Mouse (Mus musculus) hindbrain, embryonic 10.5 days (tissue): ENCODE data around the gene Mrpl53. TPM values are rescaled to one million over a fixed set of nuclear protein-coding genes. Genes with fewer than 3 reads are reported as not detected.
A peak's percentile ranks its signal among the peaks of the same experiment; 100 is the strongest.

ENCODE experiments used
- DNase-seq: peaks from one replicate; pipeline ENCODE4 v3.0.0-alpha.2; 2017; ENCODE audit warnings: low spot score
- H3K27ac ChIP-seq: fragments of 300-500 bp; sonication (generic); 2 replicates; pipeline ENCODE4 v1.5.1; 2016; ENCODE audit warnings: mild to moderate bottlenecking, moderate library complexity
- H3K27me3 ChIP-seq: fragments of 300-500 bp; sonication (generic); 2 replicates; pipeline ENCODE4 v1.6.1; 2016; ENCODE audit warnings: mild to moderate bottlenecking; ENCODE audit not compliant: poor library complexity, insufficient read depth, severe bottlenecking
- H3K36me3 ChIP-seq: fragments of 300-500 bp; sonication (generic); 2 replicates; pipeline ENCODE4 v1.6.1; 2016; ENCODE audit warnings: mild to moderate bottlenecking, moderate library complexity
- H3K4me1 ChIP-seq: fragments of 300-500 bp; sonication (generic); replicated peaks from 2 replicates; pipeline ENCODE4 v1.6.1; 2016; ENCODE audit warnings: mild to moderate bottlenecking
- H3K4me3 ChIP-seq: fragments of 300-500 bp; sonication (generic); 2 replicates; pipeline ENCODE4 v1.5.1; 2016; ENCODE audit warnings: mild to moderate bottlenecking, moderate library complexity
- H3K9me3 ChIP-seq: fragments of 300-500 bp; sonication (generic); 2 replicates; pipeline ENCODE4 v1.6.1; 2016; ENCODE audit warnings: mild to moderate bottlenecking, moderate library complexity
- WGBS: fragments of 180-500 bp; shearing (Covaris S2); methylation state at CpG from one replicate; pipeline ENCODE4 v1.1.7; 2016; 5-methylcytosine and 5-hydroxymethylcytosine counted together
- polyA plus RNA-seq: library from polyadenylated mRNA; unstranded; fragments of >200 nt; fragmentation: Nextera tagmentation; extraction: Ambion mirVana; gene quantifications from 2 replicates; pipeline ENCODE4 v1.2.1, GENCODE M21; 2016

The Mrpl53 gene
- polyA plus RNA-seq, 1 experiment from 2014 or later, result 151 TPM

- H3K27me3 ChIP-seq, result no peaks in the 10 kb centered on the region
- H3K36me3 ChIP-seq, result peaks cover 40% of the 10 kb centered on the region
- peak overlapping the region; percentile 99; the same call in 1 of the 2 replicates for H3K27ac ChIP-seq
- 89% methylated on average over 14 of the region's 14 CpGs for WGBS
- peak overlapping the region; percentile 91 for H3K4me3 ChIP-seq
- H3K9me3 ChIP-seq, result no peaks in the 10 kb centered on the region
- no peak for DNase-seq
- H3K4me1 ChIP-seq, result peaks cover 82% of the 10 kb centered on the region
Observed at GRCm38 (mm10) chr6:83118825-83119733, 10.2 kb downstream of the Mrpl53 start.

GRCm38 (mm10) chr6:83119734-83120051 lies 10.9 kb downstream of the Mrpl53 start:
- DNase-seq, result no peak
- no peaks in the 10 kb centered on the region for H3K9me3 ChIP-seq
- peak overlapping the region; percentile 99 for H3K27ac ChIP-seq
- no peaks in the 10 kb centered on the region for H3K27me3 ChIP-seq
- H3K4me1 ChIP-seq, result peaks cover 83% of the 10 kb centered on the region
- H3K4me3 ChIP-seq, result peak overlapping the region; percentile 91
- peaks cover 40% of the 10 kb centered on the region for H3K36me3 ChIP-seq
- WGBS, result 82% methylated on average over 7 of the region's 7 CpGs

GRCm38 (mm10) chr6:83120930-83121862 lies 12.4 kb downstream of the Mrpl53 start, which contains the start of gene Wbp1:
TSS of gene Wbp1 (minus strand) at chr6:83121559.
- H3K27me3 ChIP-seq, result no peaks in the 10 kb centered on the region
- peaks cover 75% of the 10 kb centered on the region for H3K4me1 ChIP-seq
- no peaks in the 10 kb centered on the region for H3K9me3 ChIP-seq
- peak within 1 kb of the TSS; percentile 99 for H3K27ac ChIP-seq
- WGBS, result under 1% methylated on average over 38 of the region's 38 CpGs
- DNase-seq, result peak; percentile 96
- H3K4me3 ChIP-seq, result peak within 1 kb of the TSS; percentile 91
- peaks cover 40% of the 10 kb centered on the region for H3K36me3 ChIP-seq

- H3K4me3 ChIP-seq, result peak overlapping the region; percentile 91
- 2% methylated on average over 49 of the region's 52 CpGs for WGBS
Observed at GRCm38 (mm10) chr6:83121863-83122710, 13.2 kb downstream of the Mrpl53 start.

GRCm38 (mm10) chr6:83122961-83123360 lies 14.1 kb downstream of the Mrpl53 start:
- WGBS, result 78% methylated on average over 5 of the region's 5 CpGs

More at GRCm38 (mm10) chr6:83121863-83122710, 13.2 kb downstream of the Mrpl53 start:
- H3K9me3 ChIP-seq, result no peaks in the 10 kb centered on the region
- H3K4me1 ChIP-seq, result peaks cover 66% of the 10 kb centered on the region
- no peaks in the 10 kb centered on the region for H3K27me3 ChIP-seq
- H3K36me3 ChIP-seq, result peaks cover 33% of the 10 kb centered on the region
- DNase-seq, result no peak
- H3K27ac ChIP-seq, result peak overlapping the region; percentile 99

GRCm38 (mm10) chr6:83124851-83125312 lies 16.0 kb downstream of the Mrpl53 start:
- DNase-seq, result peak; percentile 93
- Histone ChIP-seq H3K27ac (peak overlapping the region; percentile 93), H3K9me3 (no peaks in the 10 kb centered on the region), H3K27me3 (no peaks in the 10 kb centered on the region), H3K36me3 (peaks cover 5% of the 10 kb centered on the region), H3K4me1 (peaks cover 44% of the 10 kb centered on the region), H3K4me3 (peak overlapping the region; percentile 84)
- under 1% methylated on average over 30 of the region's 30 CpGs for WGBS

More at GRCm38 (mm10) chr6:83122961-83123360, 14.1 kb downstream of the Mrpl53 start:
- no peak for DNase-seq
- peaks cover 24% of the 10 kb centered on the region for H3K36me3 ChIP-seq
- H3K4me3 ChIP-seq, result peak overlapping the region; percentile 91
- H3K27ac ChIP-seq, result peak overlapping the region; percentile 99; the same call in 1 of the 2 replicates
- H3K9me3 ChIP-seq, result no peaks in the 10 kb centered on the region
- peaks cover 58% of the 10 kb centered on the region for H3K4me1 ChIP-seq
- H3K27me3 ChIP-seq, result no peaks in the 10 kb centered on the region

GRCm38 (mm10) chr6:83125331-83125730 lies 16.5 kb downstream of the Mrpl53 start, which contains the start of gene Ino80b:
TSS of gene Ino80b (minus strand) at chr6:83125431.
- peaks cover 4% of the 10 kb centered on the region; the same call in 1 of the 2 replicates for H3K36me3 ChIP-seq
- peaks cover 39% of the 10 kb centered on the region for H3K4me1 ChIP-seq
- DNase-seq, result no peak
- 27% methylated on average over 5 of the region's 5 CpGs for WGBS
- H3K9me3 ChIP-seq, result no peaks in the 10 kb centered on the region
- H3K27ac ChIP-seq, result peak within 1 kb of the TSS; percentile 93
- peak within 1 kb of the TSS; percentile 84 for H3K4me3 ChIP-seq
- no peaks in the 10 kb centered on the region for H3K27me3 ChIP-seq

- 96% methylated on average over 5 of the region's 5 CpGs for WGBS
Observed at GRCm38 (mm10) chr6:83127419-83127818, 18.6 kb downstream of the Mrpl53 start.

GRCm38 (mm10) chr6:83131469-83132034 lies 22.7 kb downstream of the Mrpl53 start:
- Histone ChIP-seq H3K36me3 (no peaks in the 10 kb centered on the region), H3K4me3 (no peak overlapping the region), H3K4me1 (peaks cover 26% of the 10 kb centered on the region), H3K9me3 (no peaks in the 10 kb centered on the region), H3K27me3 (peaks cover 15% of the 10 kb centered on the region), H3K27ac (0 out of 2 replicates have a peak overlapping the region, but pooled peaks have one; percentile 8)
- WGBS, result 80% methylated on average over 6 of the region's 6 CpGs
- DNase-seq, result no peak

More at GRCm38 (mm10) chr6:83127419-83127818, 18.6 kb downstream of the Mrpl53 start:
- no peaks in the 10 kb centered on the region for H3K9me3 ChIP-seq
- DNase-seq, result no peak
- H3K4me3 ChIP-seq, result no peak overlapping the region
- H3K36me3 ChIP-seq, result peaks cover 4% of the 10 kb centered on the region; the same call in 1 of the 2 replicates
- H3K4me1 ChIP-seq, result peaks cover 27% of the 10 kb centered on the region
- no peaks in the 10 kb centered on the region for H3K27me3 ChIP-seq
- H3K27ac ChIP-seq, result no peak overlapping the region

- H3K4me3 ChIP-seq, result no peak overlapping the region
- no peaks in the 10 kb centered on the region for H3K9me3 ChIP-seq
- H3K36me3 ChIP-seq, result no peaks in the 10 kb centered on the region
- H3K4me1 ChIP-seq, result peaks cover 34% of the 10 kb centered on the region
- H3K27me3 ChIP-seq, result peaks cover 15% of the 10 kb centered on the region
- DNase-seq, result no peak
- H3K27ac ChIP-seq, result no peak overlapping the region
- 89% methylated on average over 9 of the region's 9 CpGs for WGBS
Observed at GRCm38 (mm10) chr6:83132176-83132919, 23.5 kb downstream of the Mrpl53 start.

- 71% methylated on average over 3 of the region's 3 CpGs for WGBS
- Histone ChIP-seq H3K27me3 (peaks cover 15% of the 10 kb centered on the region), H3K4me3 (no peak overlapping the region), H3K9me3 (no peaks in the 10 kb centered on the region), H3K27ac (no peak overlapping the region), H3K36me3 (0 out of 2 replicates have a peak, but pooled peaks cover 1% of the 10 kb centered on the region), H3K4me1 (peaks cover 52% of the 10 kb centered on the region)
- no peak for DNase-seq
Observed at GRCm38 (mm10) chr6:83134226-83134625, 25.4 kb downstream of the Mrpl53 start.
